Mouse (Mus musculus) induced T-regulatory cell, adult 2 months (primary cell): Measurements from ENCODE around the gene Kbtbd12.

Source experiments
- DNase-seq: peaks from one replicate; pipeline ENCODE4 v3.0.0-alpha.2; 2012; ENCODE audit warnings: low read depth

The Kbtbd12 gene

DNA sequence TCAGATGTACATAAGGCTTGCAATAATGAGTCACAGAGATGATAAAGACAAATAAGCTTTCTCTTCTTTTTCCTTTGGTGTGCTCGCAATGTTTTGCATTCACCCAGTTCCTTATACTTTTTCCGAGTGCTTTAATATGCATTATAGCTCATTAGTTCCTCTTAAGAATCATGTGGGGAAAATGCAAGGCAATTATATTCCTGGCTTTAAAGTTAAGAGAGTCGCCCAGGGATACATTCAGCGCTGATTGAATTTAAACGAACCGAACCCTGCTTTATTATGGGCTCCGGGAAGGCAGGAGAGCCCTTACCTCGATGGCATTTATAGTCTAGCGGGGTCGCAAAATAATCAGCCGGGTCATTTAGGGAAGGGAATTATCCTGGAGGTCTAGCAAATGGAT lies 10.8 kb downstream of the Kbtbd12 start:
- no peak for DNase-seq

DNA sequence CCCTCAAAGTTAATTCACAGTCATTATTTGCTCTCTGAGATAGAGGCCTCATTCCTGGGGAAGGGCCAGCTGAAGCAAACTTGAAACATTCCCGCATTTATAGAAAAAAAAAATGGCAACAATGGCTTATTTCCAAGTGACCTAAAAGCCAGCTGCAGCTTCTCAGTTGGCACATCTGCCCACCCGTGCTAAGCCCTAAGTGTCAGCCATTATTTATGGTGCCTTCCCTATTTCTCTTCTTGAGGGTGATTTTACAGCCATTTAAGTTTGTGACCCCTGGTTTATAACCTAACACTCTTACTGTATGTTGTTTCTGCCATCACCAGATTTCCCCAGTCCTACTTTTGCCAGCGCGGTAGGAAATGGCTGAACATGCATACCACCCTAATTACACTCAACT lies 11.3 kb downstream of the Kbtbd12 start:
- DNase-seq = no peak

DNA sequence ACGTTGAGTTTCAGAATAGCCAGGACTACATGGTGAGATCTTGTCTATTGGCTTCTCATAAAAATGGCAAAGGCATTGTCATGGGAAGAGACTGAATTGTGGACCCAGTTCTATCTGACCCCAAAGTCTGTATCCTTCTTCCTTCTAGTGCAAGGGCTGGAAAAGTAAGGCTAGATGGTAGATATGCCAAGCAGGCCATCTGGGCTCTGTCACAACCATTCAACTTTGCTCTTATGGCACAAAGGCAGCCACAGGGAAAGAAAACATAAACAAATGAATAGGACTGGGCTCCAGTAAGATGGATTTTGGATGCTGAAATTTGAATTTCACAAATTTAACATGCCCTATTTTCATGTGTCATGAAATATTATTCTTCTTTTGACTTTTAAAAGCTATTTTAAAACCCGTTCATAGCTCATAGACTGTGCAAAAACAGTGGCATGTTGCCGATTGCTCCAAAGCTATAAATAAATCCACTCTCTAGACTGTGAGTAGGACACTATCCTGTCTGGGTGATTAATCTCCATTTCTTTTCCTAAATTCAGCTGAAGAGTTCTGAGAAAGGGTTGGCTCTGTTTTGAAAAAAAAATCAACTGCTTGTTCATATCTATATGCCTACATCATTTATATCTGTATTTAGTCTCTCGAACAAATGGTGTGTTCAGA lies 15.8 kb downstream of the Kbtbd12 start:
- no peak for DNase-seq

DNA sequence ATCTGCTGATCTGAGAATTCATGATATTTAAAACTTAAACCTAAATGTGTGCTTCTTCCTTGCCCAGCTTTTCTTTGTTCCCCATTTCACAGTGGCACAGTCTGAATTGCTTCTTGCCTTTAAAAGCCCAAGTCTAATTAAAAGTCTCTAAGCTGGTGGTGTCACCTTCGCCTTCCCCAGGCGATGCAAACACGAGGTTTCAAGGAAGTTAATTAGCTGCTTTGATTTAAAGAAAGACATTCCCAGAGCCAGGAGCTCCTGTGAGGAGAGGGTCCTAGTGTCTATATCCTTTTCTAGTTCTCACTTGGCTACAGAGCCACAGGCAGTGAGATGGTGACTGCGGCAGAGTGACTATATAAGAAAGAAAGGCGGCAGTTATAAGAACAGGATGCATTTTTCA lies 18.2 kb downstream of the Kbtbd12 start:
- DNase-seq = no peak

DNA sequence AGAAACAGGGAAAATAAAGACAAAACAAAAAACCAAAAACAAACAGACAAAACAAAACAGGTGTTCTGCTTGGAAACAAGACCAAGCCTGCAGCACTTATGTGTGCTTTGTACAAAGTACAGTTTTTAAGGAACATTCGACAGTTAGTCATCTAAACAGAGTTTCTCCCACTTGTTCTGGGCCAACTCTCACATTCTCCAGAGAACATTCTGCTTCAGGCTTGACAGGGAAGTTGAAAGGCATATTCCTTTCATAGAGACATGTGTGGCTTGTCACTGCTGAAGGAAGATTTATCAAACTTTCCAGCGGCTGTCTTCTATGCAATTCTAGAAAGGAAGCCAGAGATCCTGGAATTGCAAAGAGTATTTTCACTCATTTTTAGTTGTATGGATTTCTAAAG lies 22.4 kb downstream of the Kbtbd12 start:
- DNase-seq = no peak

DNA sequence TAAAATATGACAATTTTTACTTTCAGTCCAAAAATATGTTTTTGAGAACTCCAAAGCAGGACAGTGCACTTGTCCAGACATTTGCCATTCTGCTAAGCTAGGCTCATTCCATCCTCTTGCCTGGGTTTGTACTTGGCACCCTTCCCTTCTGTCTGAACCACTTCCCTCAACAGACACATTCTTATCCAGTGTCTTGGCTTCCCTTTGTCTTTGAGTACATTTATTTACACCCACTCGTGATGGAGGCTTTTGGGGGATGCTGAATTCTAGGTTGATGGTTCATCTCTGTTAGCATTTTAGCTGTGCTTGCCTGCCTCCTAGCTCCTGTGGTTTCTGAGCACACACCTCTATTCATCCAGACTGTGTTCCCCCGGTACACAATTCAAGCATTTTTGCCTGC lies 31.3 kb downstream of the Kbtbd12 start:
- no peak for DNase-seq

DNA sequence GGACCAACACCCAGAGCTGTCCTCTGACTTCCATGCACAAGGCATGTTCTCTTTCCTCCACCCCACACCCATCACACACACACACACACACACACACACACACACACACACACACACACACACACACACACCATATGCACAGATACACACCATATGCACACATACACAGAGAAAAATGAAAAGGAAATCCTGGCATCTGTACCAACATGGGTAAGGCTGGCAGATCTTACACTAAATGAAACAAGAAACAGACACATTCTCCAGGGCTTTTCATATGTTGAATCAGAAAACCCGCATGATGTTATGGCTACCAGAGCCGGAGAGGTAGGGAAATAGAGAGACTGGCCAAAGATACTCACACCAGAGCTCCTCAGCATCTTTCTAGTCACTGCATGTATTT lies 32.0 kb downstream of the Kbtbd12 start:
- no peak for DNase-seq

DNA sequence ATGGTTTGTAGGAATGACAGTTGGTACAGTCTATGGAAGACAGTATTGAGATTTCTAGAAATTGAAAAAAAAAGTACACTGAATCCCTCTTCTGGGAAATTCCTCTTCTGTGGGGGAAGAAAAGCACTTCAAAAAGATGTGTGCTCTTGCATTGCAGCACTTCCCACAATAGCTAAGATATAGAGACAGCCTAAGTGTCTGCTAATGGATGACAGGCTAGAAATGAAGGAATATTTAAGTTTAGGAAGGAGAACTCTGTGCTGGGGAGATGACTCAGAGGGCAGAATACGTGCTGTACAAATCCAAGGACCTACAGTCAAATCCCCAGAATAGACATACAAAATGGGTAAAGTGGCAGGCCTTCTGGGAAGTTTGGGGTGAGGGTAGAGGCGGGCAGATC lies 32.5 kb downstream of the Kbtbd12 start:
- no peak for DNase-seq

DNA sequence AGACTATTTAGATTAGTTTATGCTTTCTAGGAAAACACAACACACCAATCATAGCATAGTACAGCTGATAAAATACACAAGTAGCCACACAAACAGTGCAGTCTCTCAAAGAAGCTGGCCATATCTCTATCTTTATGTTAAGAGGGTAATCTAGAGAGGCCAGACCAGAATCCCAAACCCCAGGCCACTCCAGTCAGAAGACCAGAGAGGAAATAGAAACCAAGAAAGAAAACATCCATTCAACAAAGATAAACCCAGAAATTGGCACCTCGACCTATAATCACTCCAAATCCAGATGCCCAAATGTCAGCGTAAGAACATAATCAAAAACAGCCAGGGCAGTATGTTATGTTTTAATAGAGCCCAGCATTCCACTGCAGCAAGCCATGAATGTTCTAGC lies 41.6 kb downstream of the Kbtbd12 start:
- no peak for DNase-seq

DNA sequence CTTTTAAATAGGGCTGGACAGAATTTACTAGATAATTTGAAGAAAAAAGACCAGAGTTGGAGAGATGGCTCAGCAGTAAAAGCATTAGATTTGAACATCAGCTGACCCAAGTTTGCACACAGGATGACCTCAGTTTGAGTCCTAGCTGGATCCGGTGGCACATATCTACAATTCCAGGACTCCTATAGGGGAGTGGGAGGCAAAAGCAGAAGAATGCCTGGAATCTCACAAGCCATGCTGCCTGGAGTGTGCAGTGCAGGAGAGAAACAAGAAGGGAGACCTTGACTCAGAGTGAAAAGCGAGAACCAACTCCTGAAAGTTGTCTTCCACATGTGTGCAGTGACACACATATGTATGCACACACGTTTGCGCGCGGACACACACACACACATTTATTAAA lies 45.4 kb downstream of the Kbtbd12 start:
- no peak for DNase-seq

DNA sequence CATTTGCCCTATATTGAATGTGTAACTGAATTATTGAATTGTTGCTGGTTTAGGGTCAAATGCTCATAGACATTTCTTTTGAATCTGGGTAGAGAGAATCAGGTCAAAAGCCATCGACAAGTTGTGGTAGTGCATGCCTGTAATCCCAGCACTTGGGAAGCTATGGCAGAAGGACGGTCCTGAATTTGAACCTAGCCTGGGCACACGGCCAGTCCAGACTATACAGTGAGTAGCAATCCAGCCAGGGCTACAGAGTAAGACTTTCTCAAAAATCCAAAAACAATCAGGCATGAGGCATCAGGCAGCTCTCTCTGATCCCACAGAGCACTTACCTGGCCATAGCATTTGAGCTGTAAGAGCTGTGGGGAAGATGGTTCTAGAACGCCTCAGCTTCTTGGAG lies 47.5 kb downstream of the Kbtbd12 start:
- DNase-seq = no peak

DNA sequence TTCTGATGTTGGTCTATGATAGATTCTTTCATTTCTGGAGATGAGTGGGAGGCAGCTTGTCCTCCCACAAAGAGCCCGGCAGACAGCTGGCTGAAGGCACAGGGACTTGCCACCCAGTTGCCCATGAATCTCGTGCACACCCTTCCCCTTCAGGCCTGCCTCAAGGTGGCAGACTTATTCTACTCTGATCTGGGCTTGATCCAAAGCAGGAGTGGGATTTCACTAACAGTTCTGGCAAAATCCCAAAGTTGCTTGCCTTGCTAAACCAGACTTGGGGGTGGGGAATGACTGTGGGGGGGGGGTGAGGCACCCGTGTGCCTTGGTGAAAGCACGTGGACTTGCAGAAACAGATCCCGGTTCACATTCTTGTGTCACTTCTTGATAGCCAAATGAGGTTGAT lies 48.2 kb downstream of the Kbtbd12 start:
- DNase-seq = no peak

DNA sequence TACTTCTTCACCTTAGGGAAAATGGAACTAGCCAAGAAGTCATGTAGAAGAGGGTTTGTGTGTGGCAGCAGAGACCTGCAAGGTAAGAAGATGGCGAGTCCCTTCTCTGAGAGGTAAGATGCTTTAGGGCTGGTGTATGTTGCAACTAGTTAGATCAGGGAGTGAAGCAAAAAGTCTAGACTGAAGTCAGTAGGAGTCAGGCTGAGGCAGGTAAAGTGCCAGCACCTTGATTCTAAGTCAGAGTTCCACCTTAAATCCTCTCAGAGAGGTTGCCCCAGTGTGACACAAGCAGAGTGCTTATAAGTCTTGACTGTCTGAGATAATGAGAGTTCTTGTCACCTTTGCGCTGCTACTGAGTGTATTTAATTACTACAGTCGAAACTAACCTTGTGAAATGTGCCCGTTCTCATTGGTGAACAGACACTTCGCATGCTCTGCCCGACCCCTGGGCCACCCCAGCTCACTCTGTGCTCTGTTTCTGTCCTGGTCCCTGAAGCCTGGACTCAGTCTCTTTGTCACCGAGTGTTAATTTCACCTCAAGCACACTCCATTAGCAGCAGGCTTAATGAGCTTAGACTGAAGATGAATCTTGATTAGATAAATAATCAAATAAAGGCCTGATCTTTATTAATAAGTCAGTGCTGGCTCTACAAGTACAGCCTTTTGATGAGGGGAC lies 49.0 kb downstream of the Kbtbd12 start:
- DNase-seq = no peak

DNA sequence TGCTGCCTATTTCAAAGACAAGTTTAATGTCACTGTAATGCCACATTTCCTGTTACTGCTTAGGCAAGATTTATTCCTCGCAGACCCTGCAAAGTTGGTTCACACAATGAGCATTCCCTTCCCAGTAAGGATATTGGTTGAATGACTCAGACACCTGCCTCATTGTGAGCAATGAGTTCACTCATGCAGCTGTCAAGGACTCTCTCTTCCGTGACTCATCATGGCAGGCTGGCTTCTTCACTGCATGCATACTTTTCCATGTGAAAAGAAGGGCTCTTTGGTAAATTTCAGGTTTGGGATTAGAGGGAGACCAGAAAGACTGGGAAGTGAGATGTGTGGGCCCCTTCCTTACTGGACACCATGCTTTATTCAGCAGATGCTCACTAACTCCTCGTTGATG lies 50.7 kb downstream of the Kbtbd12 start:
- DNase-seq = no peak

DNA sequence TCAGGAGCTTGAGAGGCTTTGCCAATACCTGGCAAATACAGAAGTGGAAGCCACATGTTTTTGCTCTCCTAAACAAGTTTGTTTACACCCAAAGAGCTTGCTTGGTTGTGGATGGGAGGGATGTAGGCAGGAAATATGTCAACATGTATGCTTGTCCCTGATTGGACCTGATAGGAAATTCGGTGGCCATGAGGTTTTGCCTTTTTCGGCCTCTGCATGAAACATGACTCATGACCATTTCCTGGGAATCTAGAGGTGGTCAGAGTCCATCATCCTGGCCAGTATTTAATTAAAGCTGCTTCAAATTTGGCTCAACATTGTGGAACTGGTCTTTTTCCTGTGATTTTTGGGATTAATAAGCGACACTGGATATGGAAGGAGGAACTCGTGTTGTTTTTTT lies 53.8 kb downstream of the Kbtbd12 start:
- no peak for DNase-seq

DNA sequence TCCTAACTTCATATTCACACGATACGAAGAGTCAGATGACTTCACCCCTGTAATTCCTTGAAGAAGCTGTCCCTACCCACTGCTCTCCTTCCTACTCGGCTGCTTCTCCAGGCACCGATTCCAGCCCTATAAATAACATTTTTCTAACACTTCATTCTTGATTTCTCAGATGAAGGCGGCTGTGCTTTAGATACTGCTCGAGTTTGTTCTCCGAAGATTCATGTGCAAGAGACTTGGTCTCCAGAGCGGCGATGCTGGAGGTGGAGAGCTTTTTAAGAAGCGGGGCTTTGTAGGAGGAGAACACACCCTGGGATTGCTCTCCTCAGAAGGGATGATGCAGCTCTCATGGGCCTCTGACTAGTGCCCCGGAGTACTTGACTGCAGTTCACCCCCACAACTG lies 61.3 kb downstream of the Kbtbd12 start:
- DNase-seq = no peak

DNA sequence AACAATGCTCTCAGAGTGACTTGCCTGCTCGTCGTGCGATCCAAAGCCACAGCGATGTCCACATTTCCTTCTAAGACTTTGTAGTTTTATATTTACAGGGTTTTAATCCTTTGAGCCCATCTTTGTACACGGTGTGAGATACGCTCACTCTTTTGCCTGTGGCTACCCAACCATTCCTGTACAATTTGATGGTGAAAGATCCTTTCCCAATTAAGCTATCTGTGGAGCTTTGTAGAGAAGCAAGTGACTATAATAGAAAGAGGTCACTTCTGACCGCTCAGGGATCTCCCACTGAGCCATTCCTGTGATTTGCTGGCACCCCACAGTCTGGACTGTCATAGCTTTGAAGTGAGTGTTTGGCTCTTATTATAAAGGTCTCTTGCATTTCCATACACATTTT lies 71.1 kb downstream of the Kbtbd12 start:
- DNase-seq = no peak

DNA sequence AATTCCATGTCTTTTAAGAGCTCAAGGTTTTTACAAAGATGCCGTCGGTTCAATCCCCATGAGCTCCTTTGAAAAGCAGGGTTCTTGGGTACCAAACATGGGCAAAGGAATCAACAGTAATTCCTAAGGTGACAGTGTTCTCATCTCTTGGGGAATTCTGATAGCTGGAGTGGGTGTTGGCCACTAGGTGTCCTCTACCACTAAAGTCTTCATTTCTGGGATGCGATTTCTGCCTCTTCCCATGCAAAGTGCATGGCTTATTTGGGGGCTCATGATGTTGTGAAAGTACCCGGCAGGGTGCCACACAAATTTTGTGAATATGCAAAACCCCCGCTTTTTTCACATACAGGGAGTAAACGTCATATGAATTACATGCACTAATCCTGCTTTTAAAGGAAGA lies 72.7 kb downstream of the Kbtbd12 start:
- no peak for DNase-seq

DNA sequence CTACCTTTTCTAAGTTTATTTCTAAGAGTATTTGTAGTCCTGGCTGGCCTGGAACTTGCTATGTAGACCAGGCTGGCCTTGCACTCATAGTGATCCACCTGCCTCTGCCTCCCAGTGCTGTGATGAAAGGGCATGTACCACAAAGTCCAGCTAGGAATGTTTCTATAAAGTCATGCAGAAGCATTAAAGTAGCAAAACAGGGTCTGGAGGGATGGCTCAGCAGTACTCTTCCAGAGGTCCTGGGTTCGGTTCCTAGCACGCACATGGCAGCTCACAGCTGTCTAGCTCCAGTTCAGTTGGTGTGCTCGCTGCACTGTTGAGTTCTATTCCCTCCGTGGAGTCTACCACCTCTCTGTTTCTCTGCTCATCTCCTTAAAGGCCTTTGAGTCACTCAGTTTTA lies 77.6 kb downstream of the Kbtbd12 start:
- DNase-seq = no peak

DNA sequence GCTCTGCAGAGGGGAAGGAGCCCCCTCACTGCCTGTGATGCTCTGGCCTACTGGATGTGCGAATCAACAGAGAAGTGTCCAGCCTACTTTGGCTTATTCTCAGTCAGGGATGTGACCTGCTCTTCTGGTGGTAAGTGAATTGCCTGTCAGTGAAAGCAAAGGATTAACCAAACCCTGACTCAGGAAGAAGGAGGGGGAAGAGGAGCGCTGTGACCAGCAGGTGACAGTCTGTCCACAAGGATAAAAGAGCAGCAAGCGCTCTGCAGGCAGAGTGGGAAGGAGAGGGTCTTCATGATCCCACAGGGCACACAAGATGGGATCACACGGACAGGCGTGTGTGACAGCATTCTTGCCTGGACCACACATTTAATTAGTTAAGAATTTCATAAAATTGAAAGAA lies 78.1 kb downstream of the Kbtbd12 start:
- no peak for DNase-seq

DNA sequence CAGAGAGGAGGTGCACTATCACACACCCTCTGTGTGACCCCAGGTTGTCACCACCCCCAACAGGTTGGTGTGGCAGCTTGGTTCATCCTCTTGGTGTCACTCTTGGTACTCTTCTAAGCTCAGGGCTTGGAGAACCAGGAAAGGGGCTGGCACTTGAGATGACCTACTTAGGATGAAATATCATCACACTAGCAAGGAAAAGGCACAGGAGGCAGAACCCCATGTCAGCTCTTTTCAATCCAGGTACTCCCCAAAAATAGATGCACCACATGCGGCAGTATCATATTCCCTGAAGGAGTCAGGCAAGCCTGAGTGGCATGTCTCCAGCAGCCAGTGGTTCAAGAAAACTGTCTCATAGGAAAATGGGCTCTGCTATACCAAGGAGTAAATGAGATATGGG lies 79.7 kb downstream of the Kbtbd12 start:
- no peak for DNase-seq

DNA sequence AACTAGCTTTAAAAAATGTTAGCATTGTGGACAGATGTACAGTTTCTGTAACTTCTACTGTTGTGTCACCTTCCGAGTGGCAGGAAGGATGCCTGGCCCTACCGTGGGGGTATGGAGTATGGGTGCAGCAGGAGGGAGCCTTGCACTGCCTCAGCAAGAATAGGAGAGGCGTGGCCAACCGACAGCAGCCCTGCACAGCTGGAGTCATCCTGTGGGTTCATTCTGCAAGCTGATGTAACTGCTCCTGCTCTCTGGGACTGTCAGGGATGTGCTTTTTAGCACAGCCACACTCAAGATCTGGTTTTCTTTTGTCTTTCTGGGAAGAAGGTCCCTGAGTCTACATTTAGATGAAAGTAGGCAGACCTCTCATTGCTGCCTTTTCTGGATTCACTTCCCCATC lies 80.2 kb downstream of the Kbtbd12 start:
- no peak for DNase-seq

DNA sequence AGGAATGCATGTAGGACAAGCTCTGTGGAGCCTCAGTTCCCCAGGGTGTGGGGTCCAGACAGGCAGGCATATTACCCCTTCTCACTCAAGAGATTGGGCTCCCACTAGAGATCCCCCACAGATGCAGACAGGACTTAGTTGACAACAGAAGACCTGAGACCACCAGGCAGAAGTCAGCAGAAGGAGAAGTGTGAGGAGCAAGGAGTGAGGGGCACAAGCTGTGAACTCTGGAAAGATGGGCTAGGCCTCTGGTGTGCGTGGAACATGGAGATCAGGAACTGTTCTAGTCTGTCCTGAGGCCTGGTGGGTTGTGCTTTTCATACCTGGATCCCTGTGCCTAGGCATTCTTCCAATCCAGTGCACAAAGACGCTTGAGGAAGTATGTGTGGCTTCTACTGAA lies 87.8 kb downstream of the Kbtbd12 start:
- DNase-seq = no peak

DNA sequence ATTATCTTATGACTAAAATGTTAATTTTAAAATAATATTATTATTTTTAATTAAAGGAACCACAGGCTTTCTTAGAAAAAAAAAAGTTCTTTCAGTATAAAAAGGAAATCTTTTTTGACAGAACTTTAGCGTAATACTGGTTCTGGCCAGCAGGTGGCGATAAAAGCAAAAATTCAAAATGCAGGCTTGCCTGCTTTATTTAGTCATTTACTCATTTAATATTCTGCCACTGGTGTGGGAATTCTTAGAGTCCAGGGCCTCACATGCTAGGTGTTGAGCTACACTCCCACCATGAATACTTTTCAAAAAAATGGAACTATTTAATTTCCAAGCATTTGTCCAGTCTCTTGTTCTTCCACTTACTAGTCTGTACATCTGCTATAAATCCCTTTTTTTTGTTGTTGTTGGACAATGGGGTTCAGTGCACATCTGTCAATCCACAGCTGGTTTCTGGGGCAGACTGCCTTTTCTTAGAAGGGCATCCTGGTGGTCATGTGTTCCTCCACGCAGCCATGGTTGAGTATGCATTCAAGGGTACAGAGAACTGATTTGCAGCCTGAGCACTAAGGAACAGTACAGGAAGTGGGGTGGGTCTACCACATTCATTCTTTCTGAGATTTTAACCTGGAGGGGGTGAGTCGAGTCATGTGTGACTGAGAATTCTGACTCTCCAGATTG lies 88.5 kb downstream of the Kbtbd12 start:
- DNase-seq = peak; percentile 70
